Mouse (Mus musculus): ENCODE results near the gene Susd4.
A peak's percentile ranks its signal among the peaks of the same experiment; 100 is the strongest.

Susd4 gene

DNA sequence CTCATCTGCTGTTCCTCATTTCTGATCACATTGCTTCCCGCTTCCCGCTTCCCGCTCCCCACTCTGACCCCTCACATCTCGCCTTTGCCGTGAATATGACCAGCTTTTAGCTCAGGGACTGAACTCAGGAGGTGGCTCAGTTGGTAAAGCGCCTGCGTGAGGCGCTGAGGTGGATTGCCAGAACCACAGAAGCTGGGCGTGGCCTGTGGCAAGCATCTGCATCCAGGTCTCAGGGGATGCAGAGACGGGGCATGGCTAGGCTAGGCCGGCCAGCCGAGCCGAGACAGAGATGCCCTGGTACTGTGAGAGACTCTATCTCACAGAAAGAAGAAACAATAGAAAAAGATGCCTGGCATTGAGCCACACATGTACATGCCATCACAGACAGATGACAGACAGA, 93.0 kb downstream of the Susd4 start:
- DNase-seq (ENCODE audit: low spot score) = no peak

DNA sequence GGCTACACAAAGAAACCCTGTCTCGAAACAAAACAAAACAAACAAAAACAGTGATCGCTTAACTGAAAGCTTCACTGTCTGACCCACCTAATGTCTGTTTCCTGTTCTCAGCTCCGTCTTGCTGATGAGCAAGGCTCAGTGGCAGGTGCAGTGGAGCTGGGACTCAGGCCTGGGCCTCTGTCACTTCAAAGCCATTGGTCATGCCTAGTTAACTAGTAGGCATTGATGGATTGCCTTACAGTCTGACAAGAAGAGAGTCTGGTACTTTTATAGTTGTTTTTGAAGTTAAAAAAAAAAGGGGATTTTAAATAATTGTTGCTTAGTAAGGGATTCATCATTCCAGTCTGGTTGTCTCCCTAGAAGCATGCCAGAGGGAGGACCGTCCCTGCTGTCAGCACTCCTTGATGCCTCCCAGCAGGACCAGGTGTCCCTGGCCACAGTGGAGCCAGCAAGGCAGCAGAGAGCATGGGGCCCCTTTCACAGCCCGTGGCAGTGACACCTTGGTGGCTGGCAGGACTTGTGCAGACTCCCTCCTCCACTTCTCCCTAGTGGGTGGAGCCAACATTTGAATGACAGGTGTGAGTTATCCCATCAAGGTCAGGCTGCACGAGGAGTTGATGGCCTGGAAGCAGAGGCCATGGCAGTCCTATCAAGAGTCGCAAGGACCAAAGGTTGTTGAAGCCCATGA, 98.2 kb downstream of the Susd4 start:
- no peak for DNase-seq (ENCODE audit: low spot score)

DNA sequence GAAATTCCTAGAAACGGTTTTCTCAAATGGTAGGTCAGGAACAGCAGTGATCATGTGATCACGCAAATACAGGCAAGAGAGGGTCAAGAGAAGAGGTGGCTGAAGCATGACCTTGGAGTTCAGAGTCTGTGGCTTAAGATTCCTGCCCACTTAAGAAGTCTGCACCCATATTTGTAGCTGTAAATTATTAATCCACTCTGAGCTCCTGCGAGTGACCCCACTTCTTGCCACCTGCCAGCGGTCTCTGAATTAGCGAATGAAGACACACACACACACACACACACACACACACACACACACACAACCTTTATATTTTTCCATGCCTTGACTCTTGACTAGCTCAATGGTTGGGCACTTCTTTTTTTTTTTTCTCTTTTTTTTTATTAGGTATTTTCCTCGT, 99.7 kb downstream of the Susd4 start:
- no peak for DNase-seq (ENCODE audit: low spot score)

DNA sequence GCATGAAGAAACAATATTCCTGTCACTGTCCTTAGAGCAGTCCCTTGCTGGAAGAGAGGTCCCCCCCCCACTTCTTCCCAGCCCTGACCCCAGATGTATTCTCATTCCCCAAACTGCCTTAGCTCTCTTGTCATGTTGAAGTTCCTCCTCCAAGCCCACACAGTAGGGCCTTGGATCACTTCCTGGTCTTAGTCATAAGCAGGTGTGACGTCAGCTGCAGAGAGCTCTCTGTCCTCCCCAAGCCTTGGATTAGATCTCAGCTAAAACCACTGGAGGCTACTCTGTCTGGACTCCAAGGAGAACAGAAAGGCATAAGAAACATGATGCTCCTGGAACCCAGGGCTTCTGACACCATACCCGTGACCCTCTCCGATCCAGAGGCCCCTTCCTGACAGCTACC, 104.2 kb downstream of the Susd4 start:
- no peak for DNase-seq (ENCODE audit: low spot score)

DNA sequence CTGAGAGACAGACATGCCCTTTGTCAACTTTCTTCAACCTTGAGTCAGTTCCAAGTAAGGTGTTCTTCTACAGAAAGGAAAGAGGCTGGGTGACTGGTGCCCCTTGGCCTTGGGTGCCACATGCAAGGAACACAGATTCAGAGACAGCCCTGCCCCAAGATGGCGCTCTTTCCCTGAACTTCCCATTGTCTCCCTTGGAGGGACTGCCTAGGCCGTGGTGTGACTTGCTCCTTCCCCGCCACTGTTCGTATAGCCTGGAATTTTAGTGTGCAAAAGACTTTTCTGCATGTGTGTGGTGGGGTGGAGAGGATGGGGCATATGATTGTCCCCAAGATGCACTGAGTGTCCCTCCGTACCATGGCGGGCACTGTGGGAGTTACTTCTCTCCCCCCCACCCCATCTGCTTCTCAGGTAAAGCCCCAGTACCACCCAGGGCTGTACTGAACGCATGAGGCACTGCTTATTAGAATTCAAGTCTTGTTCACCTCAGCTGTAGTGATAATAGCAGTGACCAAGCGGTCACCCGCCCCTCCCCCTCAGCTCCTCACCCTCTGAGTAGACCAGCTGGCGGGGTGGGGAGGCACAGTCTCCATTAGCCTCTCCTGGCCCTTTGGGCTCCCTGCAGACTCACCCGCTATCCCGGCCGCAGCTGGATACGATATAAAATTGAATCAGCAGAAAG, 104.9 kb downstream of the Susd4 start:
- DNase-seq (ENCODE audit: low spot score) = no peak

DNA sequence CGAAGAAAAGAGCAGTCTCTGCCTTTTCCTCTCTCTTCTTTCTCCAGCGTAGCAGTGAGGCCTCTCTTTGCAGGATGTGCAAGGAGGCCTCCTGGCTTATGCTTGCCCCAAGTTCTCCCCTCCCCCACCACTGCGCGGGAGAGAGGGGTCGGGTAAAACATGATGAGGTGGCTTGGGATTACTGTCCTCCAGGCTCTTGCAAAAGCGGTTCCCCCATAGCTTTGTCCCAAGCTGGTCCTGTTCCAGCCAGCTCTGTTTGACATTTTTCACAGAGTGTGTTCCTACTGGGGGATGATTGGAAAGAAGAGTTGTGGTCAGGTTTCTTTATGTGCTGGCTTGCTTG, 105.4 kb downstream of the Susd4 start:
- no peak for DNase-seq (ENCODE audit: low spot score)

DNA sequence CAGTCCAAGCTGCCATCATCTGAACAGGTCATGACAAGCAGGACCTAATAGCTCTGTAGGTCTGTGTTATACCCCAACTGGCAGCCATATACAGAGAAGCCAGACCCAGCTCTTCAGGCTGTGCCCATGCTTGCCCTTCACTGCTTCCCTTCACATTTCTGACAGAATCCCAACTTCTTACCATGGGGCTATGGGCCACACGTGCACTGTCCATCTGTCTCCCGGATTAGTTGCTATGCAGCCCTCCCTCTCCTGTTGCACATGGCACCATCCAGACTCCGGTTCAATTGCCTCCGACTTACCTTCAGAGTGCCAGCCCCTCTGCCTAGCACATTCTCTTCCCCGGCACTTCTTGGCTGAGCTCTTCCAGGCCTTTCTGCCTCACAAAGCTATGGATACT, 114.5 kb downstream of the Susd4 start:
- no peak for DNase-seq (ENCODE audit: low spot score)

DNA sequence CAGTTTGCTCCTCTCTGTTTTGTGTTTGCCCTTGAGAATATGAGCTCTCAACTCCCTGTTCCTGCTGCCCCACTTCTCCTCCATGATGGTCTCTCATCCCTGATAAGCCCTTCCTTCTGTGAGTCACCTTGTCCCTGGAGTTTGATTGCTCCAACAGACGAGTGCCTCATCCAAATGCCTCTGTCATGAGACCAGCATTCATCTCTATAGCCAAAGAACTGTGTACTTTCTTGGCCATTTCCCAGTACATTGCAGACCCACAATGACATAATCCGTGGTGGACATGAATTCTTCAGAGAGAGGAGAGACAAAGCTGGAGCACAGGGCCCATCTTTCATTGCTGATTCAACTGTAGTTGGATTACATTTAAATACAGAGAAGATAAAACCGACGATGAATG, 115.1 kb downstream of the Susd4 start:
- DNase-seq (ENCODE audit: low spot score) = no peak

DNA sequence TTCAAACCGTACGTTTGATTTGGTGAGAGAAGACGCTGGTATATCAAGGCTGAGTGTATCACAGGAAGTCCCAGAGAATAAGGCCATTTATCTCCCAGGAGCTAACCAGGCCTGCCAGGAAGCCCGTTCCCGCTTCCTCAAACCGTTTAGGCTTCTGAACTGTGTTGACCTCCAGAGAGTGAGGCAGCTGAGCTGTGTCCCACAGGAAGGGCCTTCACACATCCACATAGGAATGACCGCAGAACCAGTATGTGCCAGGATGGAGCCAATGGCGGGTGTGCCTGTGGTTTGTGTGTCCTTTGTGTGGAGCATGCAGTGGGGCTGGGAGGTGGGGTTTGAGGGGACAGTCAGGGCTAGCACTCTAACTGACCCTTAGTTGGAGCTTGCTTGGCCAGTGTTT, 117.6 kb downstream of the Susd4 start:
- DNase-seq (ENCODE audit: low spot score) = no peak

DNA sequence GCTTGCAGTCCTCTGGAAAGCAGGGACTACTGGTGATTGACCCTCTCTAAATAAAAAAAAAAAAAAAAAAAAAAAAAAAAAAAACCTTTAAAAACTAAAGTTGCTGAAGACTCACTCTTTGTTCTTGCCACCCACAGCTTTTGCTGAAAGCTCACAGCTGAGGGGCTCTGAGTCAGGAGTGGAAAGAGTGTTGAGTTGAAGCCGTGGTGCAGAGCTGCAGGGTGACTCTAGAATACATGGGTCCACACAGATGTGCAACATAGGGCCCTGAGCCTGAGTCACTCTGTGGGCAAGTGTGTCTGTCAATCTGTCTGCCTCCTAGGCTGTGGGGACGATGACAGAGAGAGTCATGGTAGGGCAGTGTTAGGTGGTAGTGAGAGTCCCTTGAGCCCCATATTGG, 119.0 kb downstream of the Susd4 start:
- DNase-seq (ENCODE audit: low spot score) = no peak

DNA sequence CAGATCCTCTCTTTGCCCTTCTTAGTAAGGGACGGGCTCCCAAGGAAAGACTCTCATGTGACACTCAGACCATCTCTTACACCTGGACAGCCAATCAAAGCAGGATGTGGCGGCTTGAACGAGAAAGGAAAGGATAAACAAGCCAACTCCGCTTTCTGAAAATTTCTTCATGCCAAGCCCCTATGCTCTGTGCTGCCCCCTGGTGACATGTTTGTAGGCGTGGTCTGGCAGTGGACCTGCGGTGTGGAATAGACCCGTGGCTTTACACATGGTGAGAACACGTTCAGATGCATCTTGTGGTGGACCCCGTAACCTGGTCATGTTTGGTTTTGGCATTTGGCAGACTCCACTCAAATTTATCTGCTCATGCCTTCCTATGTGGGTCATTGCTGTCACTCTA, 132.0 kb downstream of the Susd4 start:
- peak; percentile 28 for DNase-seq (ENCODE audit: low spot score)

DNA sequence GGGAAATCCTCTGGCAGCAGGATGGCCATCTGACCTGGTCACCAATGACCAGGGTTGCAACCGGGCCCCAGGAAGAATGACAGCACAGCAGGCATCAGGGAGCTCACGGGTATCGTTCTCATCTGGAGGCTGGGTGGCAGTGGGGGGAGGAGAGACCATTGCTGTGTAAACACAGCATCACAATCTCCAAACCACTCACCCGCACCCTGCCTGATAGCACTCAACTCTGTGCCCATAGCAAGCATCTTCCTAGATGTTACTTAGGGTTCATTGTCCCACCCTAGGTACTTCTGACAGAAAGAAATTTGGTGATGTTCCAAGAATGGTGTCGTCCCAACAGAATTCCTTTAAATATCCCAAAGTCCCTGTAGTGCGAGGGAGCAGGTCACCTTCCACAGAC, 133.4 kb downstream of the Susd4 start:
- no peak for DNase-seq (ENCODE audit: low spot score)

DNA sequence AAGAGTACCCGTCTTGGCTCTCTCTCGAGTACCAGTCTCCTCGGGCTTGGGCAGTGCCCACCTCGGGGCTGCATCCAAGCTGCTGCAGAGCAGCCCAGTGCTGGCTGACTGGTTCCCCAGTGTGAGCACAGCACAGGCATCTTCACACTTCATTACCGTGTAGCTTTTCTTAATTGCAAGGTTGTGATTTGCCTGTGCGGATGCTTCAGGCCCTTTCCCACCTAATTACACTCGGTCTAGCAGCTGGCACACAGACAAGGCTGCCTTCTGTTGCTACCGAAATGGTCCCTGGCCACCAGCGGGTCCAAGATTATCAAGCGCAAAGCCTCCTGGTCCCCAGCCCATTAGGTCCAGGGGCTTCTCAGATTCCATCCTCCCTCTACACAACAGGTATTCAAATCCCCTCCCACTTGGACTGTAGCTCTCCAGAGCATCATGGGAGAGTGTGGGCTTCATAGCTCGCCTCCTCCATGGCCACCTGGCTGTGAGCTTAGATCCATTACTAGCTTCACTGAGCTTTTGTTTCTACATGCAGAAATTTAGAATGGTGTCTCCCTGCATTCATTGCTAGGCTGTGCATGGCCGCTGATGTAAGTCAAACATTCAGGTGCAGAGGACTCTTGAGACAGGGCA, 134.0 kb downstream of the Susd4 start:
- no peak for DNase-seq (ENCODE audit: low spot score)

DNA sequence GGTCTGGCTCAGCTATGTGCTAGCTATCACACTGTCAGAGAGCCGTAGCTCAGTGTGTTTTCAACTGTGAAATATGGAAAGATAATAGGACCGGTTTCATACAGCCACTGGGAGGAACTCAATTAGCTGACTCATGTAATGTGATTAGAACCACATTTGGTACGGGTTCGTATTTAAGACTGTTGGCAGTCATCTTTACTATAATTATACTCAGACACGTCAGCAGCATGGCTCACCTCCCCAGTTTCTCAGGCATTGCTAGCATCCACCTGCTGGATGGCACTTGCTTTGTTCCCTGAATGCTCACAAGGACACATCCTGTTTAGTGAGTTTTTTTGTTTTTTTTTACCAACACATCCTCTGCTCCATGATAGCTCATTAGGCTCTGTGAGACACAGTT, 138.4 kb downstream of the Susd4 start:
- no peak for DNase-seq (ENCODE audit: low spot score)

DNA sequence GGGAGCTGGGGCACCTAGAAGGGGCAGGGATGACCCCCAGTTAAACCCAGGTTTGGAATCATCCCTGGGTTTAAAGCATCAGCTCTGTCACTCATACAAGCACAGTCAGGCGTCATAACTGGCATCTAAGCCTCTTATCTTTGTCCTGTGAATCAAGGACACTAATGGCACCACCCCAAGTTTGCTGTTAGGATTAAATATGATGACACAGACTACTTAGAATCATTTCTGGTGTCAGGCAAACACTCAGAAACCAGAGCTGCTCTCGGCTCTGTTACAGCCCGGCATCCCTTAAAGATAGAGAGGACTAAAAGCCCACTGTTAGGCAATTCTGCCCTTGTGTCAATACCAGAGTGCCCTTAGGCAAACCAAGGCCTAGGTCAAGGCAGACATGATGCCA, 139.2 kb downstream of the Susd4 start:
- DNase-seq (ENCODE audit: low spot score) = no peak

DNA sequence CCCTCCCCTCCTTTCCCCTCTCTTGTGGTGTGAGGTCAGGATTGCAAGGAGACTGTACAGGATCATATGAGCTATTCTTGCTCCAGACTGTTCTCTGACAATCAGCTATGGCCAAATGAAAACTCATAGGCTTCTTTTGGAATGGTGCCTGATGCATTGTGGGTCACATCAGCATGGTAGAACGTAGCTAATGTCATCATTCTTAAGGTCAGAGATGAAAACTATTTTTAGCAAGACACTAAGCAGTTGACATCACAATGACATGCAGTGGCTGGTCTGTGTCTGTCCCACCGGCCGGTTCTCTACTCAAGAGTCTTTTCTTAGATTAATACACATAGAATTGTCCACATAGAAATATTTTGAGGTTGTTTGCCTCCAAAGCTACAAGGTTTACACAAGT, 142.0 kb downstream of the Susd4 start:
- DNase-seq (ENCODE audit: low spot score) = no peak

DNA sequence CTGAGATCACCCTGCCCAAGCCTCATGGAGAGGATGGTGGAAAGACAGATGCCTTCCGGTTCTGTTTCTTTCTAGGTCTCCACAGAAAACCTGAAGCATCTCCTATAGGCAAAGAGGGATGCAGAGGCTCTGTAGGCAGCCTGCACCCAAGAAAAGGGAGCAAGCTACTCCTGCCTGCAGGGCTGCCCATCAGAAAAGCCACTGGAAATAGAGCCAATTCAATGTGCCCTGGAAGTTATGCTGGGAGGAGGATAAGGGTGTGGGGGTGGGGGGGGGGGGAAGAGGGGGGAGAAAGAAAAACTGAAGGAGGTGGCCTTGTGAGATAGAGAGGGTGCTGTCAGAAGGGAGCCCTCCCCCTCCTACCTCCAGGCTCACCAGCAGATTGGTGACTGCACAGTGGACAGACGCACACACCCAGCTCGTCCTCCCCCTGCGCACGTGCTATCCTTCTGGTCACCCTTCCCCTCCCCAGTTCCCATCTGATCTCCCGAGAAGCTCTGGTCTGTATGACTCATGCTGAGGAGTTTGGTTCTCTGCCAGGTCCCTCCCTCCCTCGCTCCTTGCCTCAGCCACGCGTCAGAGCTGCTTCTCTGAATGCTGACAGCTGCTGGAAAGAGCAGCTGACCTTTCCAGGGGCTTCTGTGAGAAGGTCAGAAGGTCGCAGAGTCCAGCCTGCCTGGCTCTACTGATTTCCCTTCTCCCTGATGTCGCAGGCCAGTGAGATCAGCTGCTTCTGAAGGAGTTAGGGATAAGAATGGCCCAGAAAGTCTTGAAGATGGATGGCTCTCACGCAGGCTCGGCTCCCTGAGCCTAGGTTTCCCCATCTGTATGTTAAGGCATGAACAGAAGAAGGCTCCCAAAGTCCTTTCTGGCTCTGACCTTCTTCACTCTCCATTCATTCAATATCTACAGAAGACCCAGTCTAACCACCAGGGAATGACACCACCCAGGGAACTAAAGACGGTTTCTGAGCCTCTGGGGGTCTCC, 144.7 kb downstream of the Susd4 start:
- DNase-seq (ENCODE audit: low spot score) = peak; percentile 97

DNA sequence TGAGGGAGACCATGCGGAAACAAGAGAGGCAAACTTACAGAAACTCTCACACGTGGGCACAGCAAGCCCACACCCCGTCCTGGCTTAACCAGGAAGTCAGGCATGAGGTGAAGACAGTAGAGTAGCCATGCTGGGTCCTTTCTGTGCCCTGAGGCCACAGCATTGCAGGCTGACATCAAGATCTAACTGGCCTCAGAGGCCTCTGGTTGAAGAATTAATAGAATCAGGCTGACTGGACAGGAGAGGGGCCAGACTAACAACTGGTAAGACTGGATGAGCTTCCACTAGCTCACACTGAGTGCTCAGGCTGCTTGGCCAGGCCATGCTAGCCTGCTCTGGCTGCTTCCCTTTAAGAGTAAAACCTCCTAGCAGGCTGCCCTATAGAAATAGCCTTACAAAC, 145.4 kb downstream of the Susd4 start:
- DNase-seq (ENCODE audit: low spot score) = no peak

DNA sequence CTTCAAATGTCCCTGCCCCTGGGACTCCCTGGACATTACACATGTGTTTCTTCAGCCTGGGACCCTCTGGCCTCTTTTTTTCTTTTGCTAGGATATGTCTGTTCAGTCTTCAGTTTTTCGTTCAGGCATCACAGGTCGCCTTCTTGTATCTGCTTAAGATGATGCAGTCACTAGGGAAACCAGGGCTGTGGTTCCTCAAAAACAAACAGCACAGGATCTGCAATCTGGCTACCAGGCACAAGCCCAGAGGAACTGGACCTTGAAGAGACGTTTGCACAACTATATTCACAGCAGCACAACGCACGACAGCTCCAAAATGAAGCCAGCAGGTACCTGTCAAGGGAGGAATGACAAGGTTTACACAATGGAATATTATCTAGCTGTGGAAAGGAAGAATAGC, 145.9 kb downstream of the Susd4 start:
- no peak for DNase-seq (ENCODE audit: low spot score)

DNA sequence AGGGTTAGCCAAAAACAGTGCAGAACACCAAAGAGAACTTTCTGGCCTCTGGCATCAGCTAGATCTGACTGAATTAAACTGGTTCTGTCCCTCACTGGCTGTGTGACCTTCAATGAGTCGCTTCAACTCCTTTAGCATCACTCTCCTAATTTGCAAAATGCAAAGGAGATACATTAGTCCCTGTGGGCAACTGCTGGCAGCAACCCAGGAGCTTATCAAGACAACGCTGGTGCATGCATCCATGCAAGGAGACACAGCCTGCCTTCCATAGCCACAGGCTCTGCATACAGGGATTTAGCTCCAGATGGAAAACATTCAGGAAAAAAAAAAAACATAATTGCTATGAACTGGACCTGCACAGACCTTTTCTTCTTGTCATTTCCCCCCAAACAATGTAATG, 148.9 kb downstream of the Susd4 start:
- DNase-seq (ENCODE audit: low spot score) = no peak

DNA sequence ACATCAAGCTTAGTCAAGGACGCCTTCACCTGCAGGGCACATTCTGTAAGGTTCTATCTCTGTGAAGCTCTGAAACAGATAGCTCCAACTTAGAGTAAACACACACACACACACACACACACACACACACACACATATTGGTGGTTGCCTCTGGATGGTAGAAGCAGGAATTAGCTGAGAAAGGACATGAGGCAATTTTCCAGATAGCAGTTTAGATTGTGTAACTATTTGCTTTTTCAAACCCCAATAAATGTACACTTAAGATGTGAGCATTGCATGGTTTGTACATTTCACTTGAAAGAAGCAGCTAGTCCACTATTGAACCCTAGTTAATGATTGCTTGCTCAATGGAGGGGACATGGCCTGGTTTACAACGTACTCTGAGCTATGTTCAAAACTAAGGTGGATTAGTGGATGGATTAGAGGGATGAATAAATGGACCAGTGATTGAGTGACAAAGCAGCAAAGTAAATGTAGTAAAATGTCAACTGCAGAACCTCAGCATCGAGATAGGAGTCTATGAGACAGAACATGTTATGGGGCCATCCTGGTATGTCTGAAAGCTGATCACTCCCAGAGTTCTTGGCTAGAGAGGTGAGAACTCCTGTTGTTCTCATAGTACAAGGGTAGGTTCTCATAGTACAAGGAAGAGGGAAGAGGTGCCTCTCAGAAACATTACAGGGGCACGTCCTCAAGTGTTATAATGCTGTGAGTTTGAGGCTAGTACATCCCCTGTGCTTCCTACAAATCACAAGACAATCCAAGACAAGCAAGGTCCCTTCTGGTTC, 150.7 kb downstream of the Susd4 start:
- peak; percentile 47 for DNase-seq (ENCODE audit: low spot score)

DNA sequence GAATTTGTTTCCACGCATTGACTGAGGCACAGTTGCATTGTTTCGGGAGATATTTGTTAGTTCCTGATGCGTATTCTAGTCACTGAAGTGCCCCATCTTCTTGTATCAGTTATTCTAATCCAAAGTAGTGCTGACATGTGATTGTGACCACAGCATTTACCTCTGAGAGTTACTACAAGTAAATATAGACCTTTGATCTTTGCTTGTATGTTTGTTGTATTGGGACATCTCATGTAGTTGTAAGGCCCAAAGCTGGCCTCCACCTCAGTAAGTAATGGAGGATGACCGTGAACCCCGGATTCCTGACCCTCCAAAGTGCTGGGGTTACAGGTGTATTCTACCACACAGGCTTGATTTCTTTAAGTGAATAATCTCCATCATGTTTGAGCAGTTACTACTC, 152.5 kb downstream of the Susd4 start:
- no peak for DNase-seq (ENCODE audit: low spot score)

All from yolk sac, embryonic 10.5 days (tissue).